Mouse (Mus musculus): ENCODE data around the gene Fbll1. TPM values are rescaled to one million over a fixed set of nuclear protein-coding genes. Genes with fewer than 3 reads are reported as not detected.
"Not testable (repeated sequence)": the region's sequence is repeated elsewhere in the genome, so short reads cannot be mapped to it uniquely, and the experiment has no call there.

Fbll1 gene
- total RNA-seq, 2 experiments from 2014 or later = 48.7 to 50.3 TPM

DNA sequence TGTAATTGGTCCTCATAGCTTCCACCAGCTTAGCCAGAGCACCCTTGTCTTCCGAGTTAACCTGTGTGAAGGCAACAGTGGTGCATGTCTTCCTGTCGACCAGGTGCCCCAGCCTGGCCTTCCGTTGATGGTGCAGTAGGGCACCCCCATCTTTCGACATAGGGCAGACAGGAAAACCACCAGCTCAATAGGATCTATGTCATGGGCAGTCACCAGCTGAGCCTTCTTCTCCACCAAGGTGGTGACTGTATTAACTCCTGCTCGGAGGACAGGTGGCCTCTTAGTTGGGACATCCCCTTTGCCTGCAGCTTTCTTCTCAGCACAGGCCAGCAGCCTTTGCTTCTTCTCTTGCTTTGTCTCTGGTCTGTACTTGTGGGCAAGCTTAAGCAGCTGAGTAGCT, 5.9 kb downstream of the Fbll1 start:
- DNase-seq (ENCODE audit: low spot score in 2 of 2); intact Hi-C loops (cut with DNase I): not testable (repeated sequence)

DNA sequence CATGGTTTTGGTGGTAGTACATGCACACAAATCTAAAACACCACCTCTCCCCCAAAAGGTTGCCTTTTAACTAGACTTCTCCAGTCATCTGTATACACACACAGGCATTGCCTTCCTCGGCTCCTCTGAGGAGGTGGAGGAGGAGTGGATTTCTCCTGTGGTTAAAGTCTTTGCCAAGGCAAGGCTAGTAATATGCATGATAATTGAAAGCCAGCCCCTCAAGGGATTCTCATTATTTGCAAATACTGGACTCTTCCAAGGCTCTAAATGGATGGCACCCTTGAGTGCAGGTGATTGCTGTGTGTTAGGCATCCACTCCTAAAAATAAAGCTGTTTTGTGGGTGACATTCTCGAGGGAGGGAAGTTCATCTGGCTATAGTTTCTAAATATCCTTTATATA, 10.2 kb downstream of the Fbll1 start:
- DNase-seq (ENCODE audit: low spot score in 2 of 2) = no peak
- intact Hi-C loops (cut with DNase I) = no loop called here

DNA sequence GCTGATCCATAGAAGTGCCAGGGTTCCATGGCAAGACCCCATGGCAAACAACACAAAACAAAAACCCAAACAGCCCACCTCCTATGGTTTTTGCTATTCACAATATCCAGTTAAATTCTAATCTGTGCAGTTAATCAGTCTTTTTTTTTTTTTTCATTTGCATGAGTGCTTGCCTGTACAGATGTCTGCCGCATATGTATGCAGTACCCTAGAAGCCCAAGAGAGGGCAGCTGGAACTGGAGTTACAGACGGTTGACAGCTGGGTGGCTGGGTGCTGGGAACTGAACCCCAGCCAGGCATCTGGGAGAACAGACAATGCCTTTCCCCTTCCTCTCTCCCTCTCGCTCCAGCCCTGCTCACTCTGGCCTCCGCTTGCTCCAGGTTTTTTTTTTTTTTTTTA, 14.1 kb downstream of the Fbll1 start:
- DNase-seq (ENCODE audit: low spot score in 2 of 2) = no peak
- intact Hi-C loops (cut with DNase I) = no loop called here

DNA sequence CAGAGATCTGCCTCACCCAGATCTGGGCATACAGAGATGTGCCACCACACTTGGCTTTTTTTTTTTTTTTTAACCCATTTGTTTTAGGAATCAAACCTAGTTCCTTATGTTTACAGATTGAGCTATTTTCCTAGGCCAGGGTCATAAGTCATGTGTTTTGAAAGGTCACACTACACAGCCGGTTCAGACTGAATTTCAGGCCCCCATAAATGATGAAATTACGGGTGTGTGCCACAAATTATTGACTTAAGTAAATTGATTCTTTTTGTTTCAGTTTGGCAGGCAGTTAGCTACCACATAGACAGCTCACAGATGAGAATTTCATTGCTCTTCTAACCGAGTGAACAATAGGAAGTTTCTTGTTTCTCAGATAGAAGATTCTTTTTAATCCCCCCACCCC, 14.7 kb downstream of the Fbll1 start:
- no peak for DNase-seq (ENCODE audit: low spot score in 2 of 2)
- intact Hi-C loops (cut with DNase I) = no loop called here

DNA sequence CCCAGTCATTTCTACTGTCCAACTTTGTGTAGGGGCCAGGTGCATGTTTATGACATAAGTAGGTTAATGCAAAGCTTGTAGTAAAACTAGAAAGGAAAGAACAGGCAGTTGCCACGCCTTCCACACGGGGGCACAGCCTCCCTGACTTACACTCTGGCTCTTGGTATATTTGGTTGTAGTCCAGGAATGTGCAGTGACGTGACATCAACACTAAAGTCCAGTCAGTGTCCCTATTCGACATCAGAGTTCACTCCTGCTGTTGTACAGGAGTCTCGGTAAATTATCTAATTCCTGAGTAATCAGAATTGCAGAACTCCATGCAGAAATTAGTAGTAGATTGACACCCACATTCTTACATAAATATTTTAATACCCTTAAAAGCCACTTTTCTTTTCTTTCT, 15.6 kb downstream of the Fbll1 start:
- DNase-seq (ENCODE audit: low spot score in 2 of 2) = no peak
- intact Hi-C loops (cut with DNase I) = no loop called here

DNA sequence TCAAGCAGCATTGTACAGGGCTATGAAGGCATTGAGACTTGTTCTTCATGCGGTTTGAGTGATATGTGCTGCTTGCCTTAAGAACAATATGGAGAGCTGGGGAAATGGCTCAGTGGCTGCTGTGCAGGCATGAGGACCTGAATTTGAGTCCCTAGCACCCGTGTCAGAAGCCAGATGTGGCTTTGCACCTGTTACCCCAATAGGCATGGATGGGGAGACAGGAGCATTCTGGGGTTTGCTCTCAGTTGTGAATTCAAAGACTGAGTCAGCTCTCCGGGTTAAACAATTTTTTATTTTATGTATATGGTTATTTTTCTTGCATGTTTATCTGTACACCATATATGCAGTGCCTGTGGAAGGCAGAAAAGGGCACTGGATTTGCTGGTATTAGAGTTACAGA, 16.2 kb downstream of the Fbll1 start:
- no peak for DNase-seq (ENCODE audit: low spot score in 2 of 2)
- intact Hi-C loops (cut with DNase I) = no loop called here

DNA sequence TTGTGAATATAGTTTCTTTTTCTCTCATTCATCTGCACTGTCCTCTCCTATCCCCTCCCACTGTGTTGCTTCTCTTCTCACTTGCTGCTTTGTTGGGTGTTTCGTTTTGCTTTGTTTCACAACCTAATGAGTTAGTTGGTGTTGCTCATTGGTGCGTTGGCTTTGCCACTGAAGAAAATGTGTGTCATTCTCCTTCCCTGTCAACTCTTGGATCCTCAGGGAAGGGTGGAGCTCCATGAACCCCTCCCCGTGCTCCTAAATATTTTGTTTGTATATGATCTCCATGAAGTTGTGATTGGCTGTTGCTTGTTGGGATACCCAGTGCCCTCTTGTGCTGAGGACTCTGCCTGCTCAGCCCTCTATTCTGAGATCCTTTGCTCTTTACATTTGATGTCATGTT, 18.3 kb downstream of the Fbll1 start:
- intact Hi-C loops (cut with DNase I) = no loop called here
- no peak for DNase-seq (ENCODE audit: low spot score in 2 of 2)

DNA sequence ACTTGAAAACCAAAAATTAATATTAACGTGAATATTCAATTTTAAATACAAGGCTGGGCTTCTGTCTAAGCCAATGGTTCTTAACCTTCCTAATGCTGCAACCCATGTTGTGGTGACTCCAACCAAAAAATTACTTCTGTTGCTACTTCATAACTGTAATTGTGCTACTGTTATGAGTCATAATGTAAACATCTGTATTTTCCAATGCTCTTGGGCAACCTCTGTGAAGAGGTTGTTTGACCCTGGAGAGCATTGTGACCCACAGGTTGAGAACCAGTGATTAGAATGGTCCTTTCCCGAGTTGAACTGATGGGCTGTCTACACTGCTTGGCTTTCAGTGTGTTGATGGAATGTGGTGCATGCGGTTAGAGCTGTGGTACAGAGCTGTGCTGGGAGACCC, 22.2 kb downstream of the Fbll1 start:
- no peak for DNase-seq (ENCODE audit: low spot score in 2 of 2)

DNA sequence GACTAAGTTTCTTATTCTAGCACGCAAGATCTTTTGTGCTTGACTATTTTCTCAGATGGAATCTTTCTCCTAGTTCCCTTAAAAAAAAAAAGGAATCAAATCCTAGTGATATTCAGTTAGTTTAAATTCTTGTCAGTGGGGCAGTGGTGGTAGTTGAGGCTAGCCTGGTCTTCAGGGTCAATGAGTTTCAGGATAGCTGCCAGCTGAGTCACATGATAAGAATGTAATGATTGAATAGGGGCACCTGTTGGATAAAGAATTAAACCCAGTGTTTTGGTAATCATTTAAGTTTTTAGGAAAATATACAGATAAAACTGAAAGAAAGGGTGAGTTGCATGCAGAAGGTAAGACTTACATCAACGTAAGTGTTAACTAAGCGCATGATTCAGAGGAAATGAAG, 23.1 kb downstream of the Fbll1 start:
- no peak for DNase-seq (ENCODE audit: low spot score in 2 of 2)
- intact Hi-C loops (cut with DNase I) = loop anchor here (5.0 kb wide), 1 partner anchor 57 kb away; the partner anchor contains the start of gene Rars

More for the DNA sequence above, 22.2 kb downstream of the Fbll1 start:
- intact Hi-C loops (cut with DNase I) = loop anchor here (5.0 kb wide), 1 partner anchor 56 kb away; the partner anchor contains the start of gene Rars

DNA sequence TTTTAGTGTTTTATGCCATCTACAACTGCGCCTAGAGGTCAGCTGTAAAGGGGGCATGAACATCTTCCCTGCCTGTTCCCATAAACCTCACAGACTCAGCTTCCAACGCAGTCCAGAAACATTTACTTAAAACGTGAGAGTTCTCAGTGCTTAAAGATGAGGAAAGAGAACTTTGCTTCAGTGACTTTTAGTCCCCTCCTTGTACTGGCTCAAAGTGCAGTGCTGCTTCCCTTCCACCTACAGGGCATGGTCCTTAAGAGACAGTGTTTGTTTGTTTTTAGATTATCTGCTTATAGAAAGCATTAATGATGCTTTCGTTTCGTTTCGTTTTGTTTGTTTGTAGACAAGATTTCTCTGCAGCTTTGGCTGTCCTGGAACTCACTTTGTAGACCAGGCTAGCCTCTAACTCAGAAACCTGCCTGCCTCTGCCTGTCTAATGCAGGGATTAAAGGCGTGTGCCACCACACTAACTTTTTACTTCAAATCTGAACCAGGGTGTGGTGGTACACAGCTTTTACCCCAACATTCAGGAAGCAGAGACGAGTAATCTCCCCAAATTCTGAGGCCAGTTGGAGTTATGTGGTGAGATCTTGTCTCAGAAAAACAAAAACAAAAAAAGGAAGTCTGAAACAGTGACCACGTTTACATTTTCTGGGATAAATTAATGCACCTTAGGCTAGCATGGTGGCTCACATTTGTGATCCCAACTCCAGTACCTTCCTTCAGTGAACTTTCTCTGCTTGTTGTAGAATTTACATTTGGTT, 27.8 kb downstream of the Fbll1 start:
- no peak for DNase-seq (ENCODE audit: low spot score in 2 of 2)
- intact Hi-C loops (cut with DNase I) = no loop called here

DNA sequence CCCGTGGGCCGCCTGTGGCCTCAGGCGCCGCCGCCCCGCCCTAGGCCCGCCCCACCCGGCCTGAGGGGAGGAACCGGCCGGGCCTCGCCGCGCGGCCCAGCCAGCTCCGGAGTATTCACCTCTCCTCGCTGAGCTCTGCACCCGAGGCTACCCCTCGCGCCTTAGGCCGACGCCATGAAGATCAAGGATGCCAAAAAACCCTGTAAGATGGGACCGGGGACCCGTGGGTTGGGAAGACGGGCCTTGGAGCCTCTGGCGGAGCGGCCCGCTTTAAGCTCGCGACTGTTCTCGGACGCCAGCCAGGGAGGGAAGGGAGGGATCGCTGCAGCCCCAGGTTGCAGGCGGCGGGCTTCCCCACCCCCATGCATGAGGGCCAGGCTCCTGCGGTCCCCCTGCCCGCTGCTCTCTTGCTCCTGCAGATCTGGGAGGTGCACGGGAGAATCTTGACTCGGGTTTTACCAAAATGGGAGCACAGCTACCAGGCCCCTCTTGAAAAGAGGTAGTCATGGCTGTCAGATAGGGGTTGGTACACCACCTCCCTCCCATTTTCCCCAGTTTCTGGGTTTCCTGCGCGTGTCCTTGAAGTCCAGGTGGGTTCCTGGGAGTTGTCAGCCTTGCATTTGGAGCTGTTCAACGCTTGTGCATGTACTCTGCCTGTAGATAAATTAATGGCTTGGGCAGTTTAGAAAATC, 28.8 kb downstream of the Fbll1 start:
- intact Hi-C loops (cut with DNase I) = no loop called here
- peak; percentile 58 to 64 for DNase-seq (ENCODE audit: low spot score in 2 of 2)

DNA sequence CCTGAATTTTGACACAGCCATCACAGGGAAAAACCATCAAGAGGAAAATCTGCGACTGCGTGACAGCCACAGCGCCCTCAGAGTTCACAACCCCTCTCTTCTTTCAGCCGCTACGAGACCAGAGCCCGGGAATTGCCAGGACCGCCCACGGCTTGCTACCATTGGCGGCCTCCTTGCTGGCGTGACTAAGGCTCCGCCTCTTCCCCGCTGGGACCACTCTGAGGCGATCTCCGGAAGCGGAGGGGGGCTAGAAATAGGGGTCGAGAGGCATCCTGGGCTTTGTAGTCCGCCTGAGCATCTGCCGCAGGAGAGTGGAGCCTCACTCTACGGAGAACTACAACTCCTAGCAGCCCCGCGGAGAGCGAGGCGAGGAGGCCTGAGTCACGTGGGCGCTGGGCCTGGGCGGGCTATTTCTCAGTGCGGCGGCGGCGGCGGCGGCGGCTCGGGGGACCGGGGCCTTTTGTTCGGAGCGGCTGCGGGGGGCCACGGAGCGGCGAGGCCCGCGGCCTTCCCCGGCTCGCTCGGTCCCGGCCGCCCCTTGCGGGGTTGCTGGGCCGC, 29.4 kb downstream of the Fbll1 start, which contains the start of gene Pank3:
Gene Pank3, plus strand, starts transcription at position 297 of the 558 bp plus-strand sequence.
- intact Hi-C loops (cut with DNase I) = no loop called here
- DNase-seq (ENCODE audit: low spot score in 2 of 2) = peak; percentile 97 to 99

DNA sequence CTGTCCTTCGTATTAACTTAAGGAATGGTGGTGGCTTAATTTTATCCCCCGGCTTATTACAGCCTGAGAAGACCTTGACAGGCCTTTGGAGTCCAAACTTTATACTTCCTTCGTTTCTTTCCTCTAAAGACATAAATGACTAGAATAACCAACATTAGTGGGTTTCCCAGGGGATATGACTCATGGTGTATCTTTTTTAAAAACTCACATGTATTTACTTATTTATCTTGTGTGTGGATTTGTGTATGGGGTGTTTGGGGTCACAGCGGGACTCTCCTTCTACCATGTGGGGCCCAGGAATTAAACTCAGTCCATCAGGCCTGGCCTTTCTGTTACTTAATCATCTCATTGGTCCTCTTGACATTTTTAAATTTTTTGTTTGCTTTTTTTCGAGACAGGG, 31.8 kb downstream of the Fbll1 start:
- intact Hi-C loops (cut with DNase I) = no loop called here

DNA sequence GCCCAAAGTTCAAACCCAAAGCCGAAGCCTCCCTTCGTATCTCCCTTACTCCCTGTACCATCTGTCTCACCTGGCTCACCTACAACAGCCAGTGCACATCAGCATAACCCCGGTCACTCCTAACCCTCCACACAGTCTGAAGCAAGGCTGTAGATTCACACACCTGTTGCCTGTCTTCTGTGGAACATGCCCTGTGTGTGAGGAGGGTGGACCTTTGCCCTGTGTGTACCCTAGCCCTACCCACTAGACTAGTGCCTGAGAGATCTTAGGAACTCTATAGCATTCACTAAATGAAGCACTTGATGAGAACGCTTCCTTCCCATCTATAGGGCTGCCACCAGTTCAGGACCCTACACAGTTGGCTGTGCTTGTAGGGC, 38.1 kb downstream of the Fbll1 start:
- intact Hi-C loops (cut with DNase I) = no loop called here
- no peak for DNase-seq (ENCODE audit: low spot score in 2 of 2)

More for the DNA sequence above, 31.8 kb downstream of the Fbll1 start:
- no peak for DNase-seq (ENCODE audit: low spot score in 2 of 2)

DNA sequence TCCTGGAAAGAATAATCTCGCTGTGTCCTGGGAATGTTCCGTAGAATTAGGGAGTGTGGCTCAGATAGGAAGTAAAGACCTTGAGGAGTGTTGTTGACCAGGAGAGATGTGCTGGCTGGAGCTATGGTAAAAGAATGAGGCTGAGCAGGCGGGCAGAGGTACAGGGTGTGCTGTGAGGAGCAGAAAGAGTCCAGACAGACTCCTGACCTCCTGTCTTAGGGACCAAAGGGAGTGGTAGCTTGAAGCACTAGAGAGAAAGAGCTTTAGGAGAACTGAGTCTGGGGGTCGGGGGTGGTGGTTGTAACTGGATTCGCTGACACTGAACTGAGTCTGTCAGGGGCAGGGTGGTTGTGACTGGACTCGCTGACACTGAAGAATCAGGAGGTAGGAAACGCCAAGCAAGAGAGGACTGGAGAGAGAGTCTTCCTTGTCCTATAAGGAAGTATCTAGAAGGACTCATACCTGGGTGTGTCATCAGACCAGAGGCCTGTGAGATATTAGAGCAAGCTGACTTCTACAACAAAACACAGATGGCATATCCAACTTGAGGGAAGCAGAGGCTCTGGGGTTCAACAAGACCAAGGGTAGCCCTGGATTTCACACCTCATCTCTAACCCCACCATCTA, 38.6 kb downstream of the Fbll1 start:
- intact Hi-C loops (cut with DNase I) = no loop called here

DNA sequence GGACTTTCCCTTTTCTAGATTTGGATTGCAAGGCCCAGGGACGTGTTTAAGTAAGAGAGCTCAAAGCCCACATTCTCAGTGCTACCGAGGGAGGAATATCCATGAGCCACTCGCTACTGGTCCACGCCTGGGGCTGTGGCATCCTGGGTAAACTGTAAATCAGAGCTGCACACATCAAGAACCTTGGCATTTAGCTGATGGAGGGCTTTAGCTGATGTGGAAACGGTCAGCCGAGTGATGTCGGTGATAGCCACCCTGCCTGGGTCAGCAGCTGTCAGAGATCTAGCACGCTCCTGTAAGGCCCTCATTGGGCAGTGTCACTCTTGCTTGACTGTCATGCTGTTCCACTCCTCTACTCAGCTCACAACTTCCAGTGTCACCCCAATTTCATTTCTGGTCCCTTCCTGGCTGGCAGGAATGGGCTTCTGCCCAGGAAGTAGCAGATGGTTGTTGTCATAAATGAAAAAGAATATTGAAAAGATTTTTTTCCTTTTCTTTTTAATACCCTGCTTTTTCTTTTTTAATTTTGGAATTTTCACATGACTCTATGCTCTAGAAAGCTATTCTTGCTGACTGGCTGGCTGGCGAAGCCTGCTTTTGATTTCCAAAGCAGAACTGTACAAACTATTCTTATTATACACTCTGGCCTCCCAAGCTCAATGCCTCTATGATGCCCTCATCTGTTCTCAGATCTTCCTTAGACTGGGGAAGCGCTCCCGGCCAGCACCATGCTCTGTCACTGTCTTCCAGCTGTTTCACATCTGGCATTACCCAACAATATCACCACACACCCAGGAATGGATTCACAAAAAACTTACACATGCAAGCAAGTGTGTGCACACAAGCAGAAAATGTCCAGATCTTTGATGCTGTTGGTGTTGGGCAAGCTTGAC, 42.0 kb downstream of the Fbll1 start:
- peak in 1 of 2 experiments; percentile 6 for DNase-seq (ENCODE audit: low spot score in 2 of 2)

More for the DNA sequence above, 38.6 kb downstream of the Fbll1 start:
- DNase-seq (ENCODE audit: low spot score in 2 of 2) = no peak

DNA sequence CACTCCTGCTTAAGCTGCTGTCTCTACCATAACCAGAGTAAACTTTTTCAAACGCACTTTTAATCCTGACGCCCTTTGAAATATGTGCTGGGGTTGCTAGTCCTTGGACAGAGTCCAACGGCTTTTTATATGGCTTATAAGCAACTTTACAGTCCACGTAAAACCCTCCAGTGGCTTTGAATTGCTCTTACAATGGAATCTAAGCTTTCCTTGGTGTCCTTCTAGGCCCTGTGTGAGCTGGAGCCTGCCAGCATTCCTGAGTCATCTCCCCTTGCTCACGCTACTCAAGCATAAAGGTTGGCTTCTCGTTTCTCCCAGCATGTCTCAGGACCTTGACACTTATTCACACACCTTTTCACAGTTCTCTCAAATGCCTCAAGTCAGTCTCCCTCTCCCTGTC, 43.1 kb downstream of the Fbll1 start:
- DNase-seq (ENCODE audit: low spot score in 2 of 2) = no peak
- intact Hi-C loops (cut with DNase I) = no loop called here

More for the DNA sequence above, 42.0 kb downstream of the Fbll1 start:
- intact Hi-C loops (cut with DNase I) = no loop called here

DNA sequence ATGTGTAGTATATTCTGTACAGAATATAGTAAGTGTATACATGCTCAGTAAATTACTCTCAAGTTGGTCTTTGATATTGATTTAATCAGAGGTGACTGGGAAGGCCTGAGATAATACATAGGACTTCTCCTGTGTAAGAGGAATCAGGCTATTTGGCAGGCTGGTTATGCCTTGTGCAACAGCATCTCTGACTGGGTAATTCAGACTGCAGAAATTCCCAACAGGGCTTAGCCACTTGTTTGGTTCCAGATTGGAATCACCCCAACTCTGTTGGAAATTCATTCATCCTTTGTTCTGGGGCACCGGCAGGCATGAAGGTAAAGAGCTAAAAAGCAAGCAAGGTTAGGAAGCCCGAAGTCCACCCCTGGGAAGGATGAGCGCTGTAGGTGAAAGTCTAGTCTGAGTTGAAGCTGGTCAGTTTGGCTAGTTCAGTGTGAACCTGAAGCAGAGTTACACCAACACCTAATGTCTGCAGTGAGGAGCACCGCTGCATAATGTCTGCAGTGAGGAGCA, 43.7 kb downstream of the Fbll1 start:
- intact Hi-C loops (cut with DNase I) = no loop called here
- no peak for DNase-seq (ENCODE audit: low spot score in 2 of 2)

DNA sequence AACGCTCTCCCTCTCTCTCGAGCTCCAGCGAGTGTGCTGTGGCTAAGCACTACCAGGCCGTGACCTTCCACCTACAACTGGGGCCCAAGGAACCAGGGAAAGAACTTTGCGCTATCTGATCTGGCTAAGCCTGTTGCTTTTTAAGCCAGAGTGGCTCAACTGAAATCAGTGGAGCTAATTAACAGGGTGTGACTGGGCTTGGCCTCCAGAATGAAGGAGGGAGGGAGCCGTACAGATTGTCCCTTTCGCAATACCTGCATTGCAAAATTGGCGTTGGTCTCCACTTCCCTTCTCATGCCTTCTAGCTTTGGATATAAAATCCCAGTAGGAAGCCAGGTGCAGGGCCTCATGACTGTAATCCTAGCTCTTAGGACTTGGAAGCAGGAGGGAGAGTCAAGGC, 48.1 kb downstream of the Fbll1 start:
- DNase-seq (ENCODE audit: low spot score in 2 of 2) = no peak
- intact Hi-C loops (cut with DNase I) = no loop called here

All from left cerebral cortex, postnatal 14 days (tissue).